Mouse (Mus musculus) embryo, embryonic 10.5 days (tissue): ENCODE results near the gene Usp2.
A peak's percentile ranks its signal among the peaks of the same experiment; 100 is the strongest.
"Not testable (repeated sequence)": the region's sequence is repeated elsewhere in the genome, so short reads cannot be mapped to it uniquely, and the experiment has no call there.

Source experiments
- DNase-seq: peaks from one replicate; pipeline ENCODE4 v3.0.0-alpha.2; 2015; ENCODE audit warnings: low spot score

The Usp2 gene

GRCm38 (mm10) chr9:44093612-44094503, 27.0 kb downstream of the Usp2 start:
- peak; percentile 82 for DNase-seq

DNA sequence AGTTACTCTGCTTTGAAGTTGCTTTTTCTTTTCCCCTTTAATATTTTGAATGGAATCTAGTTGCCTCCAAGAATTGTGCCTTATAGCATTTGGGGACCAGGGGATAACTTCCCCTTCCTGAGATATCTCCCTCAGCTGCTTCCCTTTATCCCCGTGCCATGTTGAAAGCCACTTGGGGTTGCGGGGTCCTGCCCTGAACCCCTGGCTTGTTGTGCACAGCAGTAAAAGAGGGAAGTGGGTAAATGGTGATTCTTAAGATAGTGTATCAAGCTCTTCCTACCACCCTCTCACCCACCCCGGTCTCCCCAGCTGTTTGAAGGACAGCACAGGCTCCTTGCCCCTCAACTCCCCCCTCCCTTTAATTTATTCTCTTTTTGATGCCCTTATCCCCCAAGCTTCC, 27.9 kb downstream of the Usp2 start:
- no peak for DNase-seq

DNA sequence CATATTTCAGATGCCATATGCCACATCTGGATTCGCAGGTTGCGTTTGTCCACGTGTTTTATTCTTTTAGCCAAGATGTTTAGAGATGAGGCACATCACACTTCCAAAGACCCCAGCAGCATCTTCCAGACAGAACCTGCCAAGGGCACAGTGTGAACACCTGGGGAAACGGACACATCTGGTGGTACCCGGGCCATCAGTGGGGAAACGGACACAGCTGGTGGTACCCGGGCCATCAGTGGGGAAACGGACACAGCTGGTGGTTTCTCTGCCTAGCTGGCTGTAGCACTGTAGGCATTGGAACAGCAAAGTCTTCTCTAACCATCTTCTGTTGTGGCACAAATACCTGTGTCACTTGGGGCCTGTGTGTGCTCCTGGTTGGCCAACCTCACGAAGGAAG, 29.0 kb downstream of the Usp2 start:
- no peak for DNase-seq

- DNase-seq, result peak; percentile 68
Measured at GRCm38 (mm10) chr9:44096536-44096935, 29.7 kb downstream of the Usp2 start.

DNA sequence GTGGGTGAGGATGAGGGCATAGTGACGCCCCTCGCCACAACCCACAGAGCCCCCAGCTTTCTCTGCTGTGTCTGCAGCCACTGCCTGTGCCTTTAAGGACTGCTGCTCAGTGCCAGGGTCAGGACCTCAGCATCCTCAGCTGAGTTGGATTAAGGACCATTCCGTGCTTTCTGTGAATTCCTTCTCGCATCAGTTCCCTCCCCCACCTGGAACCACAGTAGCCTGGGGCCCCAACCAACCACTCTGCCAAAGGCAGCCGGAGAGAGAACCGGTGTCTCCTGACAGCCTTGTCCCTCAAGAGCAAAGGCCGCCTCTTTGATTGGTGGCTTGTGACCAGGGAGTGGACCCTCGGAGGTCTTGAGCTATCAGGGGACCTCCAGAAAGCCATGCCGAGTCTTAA, 34.7 kb downstream of the Usp2 start, which contains the start of gene Mfrp:
Mfrp (plus strand) TSS at position 240 of the 400 bp plus-strand sequence.
- DNase-seq, result peak; percentile 26

GRCm38 (mm10) chr9:44104881-44105280, 38.1 kb downstream of the Usp2 start:
- DNase-seq, result no peak

DNA sequence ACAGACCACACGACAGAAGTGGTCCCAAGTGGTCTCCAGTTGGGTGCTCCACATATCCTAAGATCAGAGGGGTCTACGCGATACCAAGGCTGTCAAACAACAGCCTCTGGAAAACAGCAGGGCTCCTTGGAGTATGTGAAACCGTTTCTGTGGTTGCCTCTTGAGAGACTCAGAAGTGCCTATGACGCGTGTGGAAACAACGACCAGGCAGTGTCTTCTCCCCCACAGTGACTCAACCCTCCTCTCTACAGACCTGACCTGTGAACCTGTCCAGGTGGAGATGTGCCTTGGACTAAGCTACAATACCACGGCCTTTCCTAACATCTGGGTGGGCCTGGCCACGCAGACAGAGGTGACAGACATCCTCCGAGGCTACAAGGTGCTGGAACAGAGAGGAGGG, 39.0 kb downstream of the Usp2 start:
- no peak for DNase-seq

- no peak for DNase-seq
Measured at GRCm38 (mm10) chr9:44106182-44106581, 39.4 kb downstream of the Usp2 start.

- no peak for DNase-seq
Measured at GRCm38 (mm10) chr9:44106596-44106995, 39.8 kb downstream of the Usp2 start.

DNA sequence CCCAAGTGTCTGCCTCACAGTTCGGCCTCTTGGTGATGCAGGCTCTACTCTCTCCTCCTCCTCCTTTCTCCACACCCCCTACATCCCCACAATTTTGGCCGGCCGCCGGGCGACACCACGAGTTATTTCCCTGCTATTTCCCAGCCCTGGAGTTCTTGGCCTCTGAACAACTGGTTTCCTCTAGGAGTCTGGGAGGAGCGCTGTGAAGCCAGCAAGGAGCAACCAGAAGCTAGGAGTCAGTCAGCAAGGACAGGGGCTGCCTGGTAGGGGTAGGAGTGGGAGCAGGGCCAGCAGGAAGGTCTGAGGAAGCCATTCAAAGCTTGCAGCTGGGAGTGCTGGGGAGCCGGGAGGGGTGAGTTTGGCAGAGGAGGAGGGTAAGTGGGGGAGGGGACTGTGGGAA, 40.3 kb downstream of the Usp2 start, which contains the start of gene C1qtnf5:
C1qtnf5 (plus strand) TSS at position 136 of the 400 bp plus-strand sequence.
- DNase-seq, result no peak

- DNase-seq, result peak; percentile 66
Measured at GRCm38 (mm10) chr9:44107557-44108179, 40.8 kb downstream of the Usp2 start.

GRCm38 (mm10) chr9:44108269-44109055, 41.6 kb downstream of the Usp2 start:
- DNase-seq, result no peak

DNA sequence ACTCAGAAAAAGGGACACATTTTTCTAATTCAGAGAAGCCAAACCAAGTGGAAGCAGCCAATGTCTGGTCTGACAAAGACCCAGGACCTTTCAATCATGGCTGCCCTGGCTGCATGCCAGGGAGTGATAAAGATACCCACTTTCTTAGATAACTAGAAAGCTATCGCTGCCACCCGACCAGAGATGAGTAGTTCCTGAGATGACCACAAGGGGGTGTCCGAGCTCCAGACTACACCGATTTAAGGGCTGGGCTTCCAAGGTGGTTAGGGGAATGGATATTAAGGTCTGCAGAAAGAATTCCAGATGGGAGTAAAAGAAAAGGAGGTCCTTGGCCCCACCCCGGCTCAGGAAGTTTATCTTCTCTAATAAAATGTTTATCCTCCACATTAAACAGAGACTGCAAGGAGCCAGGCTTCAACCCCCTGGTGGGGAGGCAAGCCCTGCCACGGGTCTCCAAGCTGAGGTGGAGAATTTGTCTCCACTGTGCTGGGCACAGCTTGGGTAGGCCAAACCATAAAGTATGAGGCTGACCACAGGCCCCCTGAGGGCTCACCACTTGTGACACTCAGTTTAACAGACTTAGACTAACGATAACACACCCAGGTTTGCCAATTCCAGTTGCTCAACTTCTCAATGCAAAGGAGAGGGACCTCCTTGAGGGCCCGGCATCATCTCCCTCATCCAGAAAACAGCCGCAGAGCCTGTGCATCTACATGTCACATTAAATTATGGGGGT, 42.7 kb downstream of the Usp2 start:
- peak; percentile 86 for DNase-seq

- not testable (repeated sequence) for DNase-seq
Measured at GRCm38 (mm10) chr9:44111909-44112308, 45.1 kb downstream of the Usp2 start.

DNA sequence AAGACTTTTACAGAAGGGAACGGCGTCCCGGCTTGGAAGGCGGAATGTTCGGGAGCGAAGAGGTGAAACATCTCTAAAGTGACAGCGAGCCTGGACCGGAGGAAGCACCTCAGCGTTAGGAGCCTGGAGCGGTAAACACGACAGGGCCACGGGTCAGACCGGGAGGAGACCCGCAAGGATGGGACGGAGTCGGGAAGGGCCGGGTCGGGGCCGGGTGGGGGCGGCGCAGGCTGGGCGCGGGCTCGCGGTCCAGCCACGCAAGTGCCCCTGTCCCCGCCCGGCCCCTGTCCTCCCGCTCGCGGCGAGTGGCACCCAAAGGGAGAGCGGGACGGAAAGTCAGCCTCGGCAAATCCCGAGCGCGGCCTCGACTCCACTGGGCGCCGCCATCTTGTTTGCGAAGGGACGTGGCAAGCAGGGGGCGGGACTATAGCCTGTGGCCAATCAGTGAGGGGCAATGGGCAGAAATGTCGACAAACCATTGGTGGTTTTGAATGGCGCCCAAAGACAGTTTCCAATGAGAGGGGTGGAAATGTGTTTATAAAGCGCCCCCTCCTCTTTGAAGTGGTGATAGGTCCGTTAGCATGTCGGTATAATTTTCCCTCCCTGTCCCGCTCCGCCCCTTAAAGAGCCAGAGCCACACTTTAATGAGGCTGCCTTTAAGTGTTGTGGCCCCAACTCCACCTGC, 46.4 kb downstream of the Usp2 start, which contains the start of the genes Gm49380 and Rnf26:
Gm49380 (minus strand) TSS at position 396 of the 685 bp plus-strand sequence.
Rnf26 (minus strand) TSS at position 413 of the 685 bp plus-strand sequence.
- peak; percentile 99 for DNase-seq

DNA sequence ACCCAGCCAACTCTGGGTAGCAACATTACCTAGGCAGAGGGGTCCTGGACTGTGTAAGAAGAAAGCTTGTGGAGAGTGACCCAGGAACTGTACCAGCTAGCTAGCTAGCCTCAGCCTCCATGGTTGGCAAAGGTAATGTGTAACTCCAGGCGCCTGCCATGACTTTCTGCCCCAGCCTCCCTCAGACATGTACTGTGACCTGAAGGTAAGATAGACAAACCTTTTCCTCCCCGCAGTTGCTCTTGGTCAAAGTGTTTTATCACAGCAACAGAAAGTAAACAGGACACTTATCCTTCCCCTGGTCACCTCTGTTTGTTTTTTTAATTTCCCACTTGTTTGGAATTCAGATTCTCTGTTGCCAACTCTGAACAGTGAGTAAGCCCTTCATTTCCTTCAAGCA, 47.6 kb downstream of the Usp2 start:
- no peak for DNase-seq

- DNase-seq, result no peak
Measured at GRCm38 (mm10) chr9:44115599-44115998, 48.8 kb downstream of the Usp2 start.

DNA sequence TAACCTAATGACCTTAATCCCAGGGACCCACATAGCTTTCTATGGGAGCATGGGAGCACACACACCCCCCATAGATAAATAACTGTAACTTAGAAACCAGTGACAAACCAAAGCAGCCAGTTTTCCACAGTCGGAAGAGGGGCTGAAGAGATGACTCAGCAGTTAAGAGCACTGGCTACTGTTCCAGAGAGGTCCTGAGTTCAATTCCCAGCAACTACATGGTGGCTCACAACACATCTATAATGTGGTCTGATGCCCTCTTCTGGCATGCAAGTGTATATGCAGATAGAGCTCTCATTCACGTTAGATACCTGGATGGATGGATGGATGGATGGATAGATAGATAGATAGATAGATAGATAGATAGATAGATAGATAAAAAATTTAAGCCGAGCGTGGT, 49.4 kb downstream of the Usp2 start:
- no peak for DNase-seq

DNA sequence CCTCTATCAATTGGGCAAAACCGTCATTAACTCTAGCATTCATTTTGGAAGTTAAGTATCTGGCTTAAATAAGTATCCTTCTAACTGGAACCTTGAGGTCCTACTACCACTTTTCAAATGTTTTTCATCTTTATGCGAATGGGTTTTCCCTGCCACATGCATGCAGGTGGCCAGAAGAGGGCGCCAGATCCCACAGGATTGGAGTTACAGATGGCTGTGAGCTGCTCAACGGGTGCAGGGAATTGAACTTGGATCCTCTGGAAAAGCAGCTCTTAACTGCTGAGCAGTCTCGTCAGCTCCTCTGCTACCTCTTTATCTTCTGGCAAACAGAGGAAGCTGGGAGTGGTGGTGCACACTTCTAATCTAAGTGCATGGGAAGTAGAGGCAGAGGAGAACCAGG, 52.2 kb downstream of the Usp2 start:
- no peak for DNase-seq

GRCm38 (mm10) chr9:44119948-44120465, 53.2 kb downstream of the Usp2 start:
- no peak for DNase-seq

DNA sequence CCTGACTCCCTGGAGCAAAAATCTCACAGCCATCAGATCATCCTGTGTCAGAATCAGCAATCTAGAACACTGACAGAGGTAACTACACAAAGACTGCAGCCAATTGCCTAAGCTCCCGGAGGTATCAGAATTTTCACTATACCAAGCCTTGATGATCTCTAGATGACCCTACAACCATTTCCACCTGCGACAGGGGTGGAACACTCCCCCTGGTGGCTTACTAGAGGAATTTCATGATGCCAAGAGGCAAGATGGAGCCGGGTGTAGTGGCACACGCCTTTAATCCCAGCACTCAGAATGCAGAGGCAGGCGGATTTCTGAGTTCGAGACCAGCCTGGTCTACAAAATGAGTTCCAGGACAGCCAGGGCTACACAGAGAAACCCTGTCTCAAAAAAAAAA, 57.5 kb downstream of the Usp2 start:
- DNase-seq, result no peak
